Mouse (Mus musculus): Measurements from ENCODE around the gene Lime1.

DNA sequence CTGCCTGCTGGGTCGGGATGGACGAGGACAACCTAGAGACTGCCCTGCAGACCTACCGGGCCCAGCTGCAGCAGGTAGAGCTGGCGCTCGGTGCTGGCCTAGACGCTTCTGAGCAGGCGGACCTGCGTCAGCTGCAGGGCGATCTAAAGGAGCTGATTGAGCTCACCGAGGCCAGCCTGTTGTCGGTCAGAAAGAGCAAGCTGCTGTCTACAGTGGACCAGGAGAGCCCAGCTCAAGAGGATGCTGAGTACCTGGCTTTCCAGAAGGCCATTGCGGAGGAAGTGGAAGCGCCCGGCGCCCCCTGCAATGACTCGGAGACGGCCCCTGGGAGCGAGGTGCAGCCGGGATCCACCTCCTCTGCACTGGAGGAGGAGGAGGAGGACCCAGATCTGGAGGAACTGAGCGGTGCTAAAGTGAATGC is 14.2 kb upstream of the Lime1 start:
- TF ChIP-seq EP300 (IDR thresholded peaks at IDR 0.05; ENCODE audit: low read depth), result no peak
- no peak for TF ChIP-seq CTCF (IDR thresholded peaks at IDR 0.05; ENCODE audit: low read depth)

All from heart, postnatal 0 days (tissue).